Mouse (Mus musculus) kidney, adult 2 months (tissue): ENCODE measurements at regions not wholly inside any gene's neighbourhood (a gene's known extent, or its start where the extent isn't known, plus 50 kb on each side); places are given as distances from the start of the nearest gene placed in this dataset.

ENCODE experiments used
- CTCF ChIP-seq: fragments of 200-500 bp; conservative IDR thresholded peaks from 2 replicates; pipeline ENCODE4 v1.5.1; 2011; ENCODE audit warnings: low read depth, mild to moderate bottlenecking, control low read depth, low read length, moderate library complexity, mixed read lengths; ENCODE audit not compliant: insufficient read depth, insufficient read length
- POLR2A ChIP-seq: fragments of 200-500 bp; IDR thresholded peaks from one replicate; pipeline ENCODE4 v1.6.1; 2011; ENCODE audit warnings: low read depth, low read length, control low read depth

DNA sequence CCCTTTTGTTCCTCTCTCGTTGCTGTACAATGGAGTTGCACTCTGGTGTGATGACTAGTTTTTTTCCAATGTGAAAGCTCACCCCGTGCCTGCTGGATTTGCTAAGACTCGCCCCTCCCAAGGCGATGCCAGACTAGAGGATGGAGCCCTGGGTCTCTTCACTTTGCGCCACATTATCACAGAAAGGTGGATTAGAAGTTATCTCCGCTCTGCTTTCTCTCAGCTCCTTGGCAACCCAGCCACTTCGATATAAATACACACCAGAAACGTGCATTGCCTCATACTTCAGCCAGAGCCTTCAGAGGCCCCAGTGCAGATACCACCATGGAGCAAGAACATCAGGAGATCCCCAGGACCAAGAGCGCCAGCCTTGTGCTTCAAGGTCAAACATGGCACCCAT is 114.2 kb upstream of the Tbx20 start:
- no peak for TF ChIP-seq POLR2A
- no peak for TF ChIP-seq CTCF
